Mouse (Mus musculus): Measurements from ENCODE around the gene Gm17324. TPM values are rescaled to one million over a fixed set of nuclear protein-coding genes. Genes with fewer than 3 reads are reported as not detected.

Gene Gm17324
- polyA plus RNA-seq, 1 experiment, result 0.08 TPM

GRCm38 (mm10) chr9:78439426-78439825 is 9.2 kb downstream of the Gm17324 start:
- H3K36me3 ChIP-seq (ENCODE audit: control insufficient read depth, insufficient read depth, low read length), result no peaks in the 10 kb centered on the region
- WGBS, result 78% methylated on average over 5 of the region's 5 CpGs
- TF ChIP-seq CTCF (conservative IDR thresholded peaks at IDR 0.05; ENCODE audit: insufficient read depth, insufficient read length, low read depth, low read length), result no peak
- TF ChIP-seq POLR2A (IDR thresholded peaks at IDR 0.05; ENCODE audit: low read depth, low read length), result no peak
- no peaks in the 10 kb centered on the region for H3K4me1 ChIP-seq (ENCODE audit: control insufficient read depth, insufficient read depth, low read length)
- H3K27ac ChIP-seq (ENCODE audit: insufficient read depth, low read depth, low read length), result no peak overlapping the region
- no peaks in the 10 kb centered on the region; the same call in 1 of the 2 replicates for H3K27me3 ChIP-seq (replicated peaks; ENCODE audit: control insufficient read depth, insufficient read depth, low read length)
- H3K4me3 ChIP-seq (ENCODE audit: insufficient read depth, low read depth, low read length), result no peak overlapping the region
- no peak for DNase-seq

DNA sequence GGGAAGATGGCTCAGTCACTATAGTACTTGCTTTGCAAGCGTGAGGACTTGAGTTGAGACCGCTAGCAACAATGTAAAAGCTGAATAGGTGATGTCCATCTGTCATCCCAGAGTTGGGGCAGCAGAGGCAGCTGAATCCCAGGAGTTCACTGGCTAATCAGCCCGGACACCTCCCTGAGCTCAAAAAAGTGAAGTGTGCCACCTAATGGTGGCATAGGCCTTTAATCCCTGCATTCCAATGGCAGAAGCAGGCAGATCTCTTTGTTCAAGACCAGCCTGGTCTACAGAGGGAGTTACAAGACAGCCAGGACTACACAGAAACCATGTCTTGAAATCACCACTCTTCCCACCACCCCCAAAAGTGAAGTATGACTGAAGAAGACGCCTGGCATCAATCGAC is 16.1 kb downstream of the Gm17324 start:
- no peaks in the 10 kb centered on the region for H3K27me3 ChIP-seq (replicated peaks; ENCODE audit: control insufficient read depth, insufficient read depth, low read length)
- H3K27ac ChIP-seq (ENCODE audit: insufficient read depth, low read depth, low read length), result no peak overlapping the region
- TF ChIP-seq CTCF (conservative IDR thresholded peaks at IDR 0.05; ENCODE audit: insufficient read depth, insufficient read length, low read depth, low read length), result peak; percentile 35
- TF ChIP-seq POLR2A (IDR thresholded peaks at IDR 0.05; ENCODE audit: low read depth, low read length), result no peak
- DNase-seq, result no peak
- H3K4me3 ChIP-seq (ENCODE audit: insufficient read depth, low read depth, low read length), result no peak overlapping the region
- H3K36me3 ChIP-seq (ENCODE audit: control insufficient read depth, insufficient read depth, low read length), result no peaks in the 10 kb centered on the region
- 86% methylated on average over 5 of the region's 5 CpGs for WGBS
- H3K4me1 ChIP-seq (ENCODE audit: control insufficient read depth, insufficient read depth, low read length), result no peaks in the 10 kb centered on the region

- Histone ChIP-seq H3K27me3 (replicated peaks; ENCODE audit: control insufficient read depth, insufficient read depth, low read length) (no peaks in the 10 kb centered on the region), H3K4me3 (ENCODE audit: insufficient read depth, low read depth, low read length) (no peak overlapping the region), H3K4me1 (ENCODE audit: control insufficient read depth, insufficient read depth, low read length) (no peaks in the 10 kb centered on the region), H3K27ac (ENCODE audit: insufficient read depth, low read depth, low read length) (no peak overlapping the region), H3K36me3 (ENCODE audit: control insufficient read depth, insufficient read depth, low read length) (no peaks in the 10 kb centered on the region)
- no peak for DNase-seq
- TF ChIP-seq POLR2A (IDR thresholded peaks at IDR 0.05; ENCODE audit: low read depth, low read length) (no peak), CTCF (conservative IDR thresholded peaks at IDR 0.05; ENCODE audit: insufficient read depth, insufficient read length, low read depth, low read length) (no peak)
- 76% methylated on average over 6 of the region's 6 CpGs for WGBS
These were observed 18.1 kb downstream of the Gm17324 start for GRCm38 (mm10) chr9:78430486-78430885.

- Histone ChIP-seq H3K27ac (ENCODE audit: insufficient read depth, low read depth, low read length) (no peak overlapping the region), H3K27me3 (replicated peaks; ENCODE audit: control insufficient read depth, insufficient read depth, low read length) (no peaks in the 10 kb centered on the region), H3K36me3 (ENCODE audit: control insufficient read depth, insufficient read depth, low read length) (no peaks in the 10 kb centered on the region), H3K4me1 (ENCODE audit: control insufficient read depth, insufficient read depth, low read length) (no peaks in the 10 kb centered on the region), H3K4me3 (ENCODE audit: insufficient read depth, low read depth, low read length) (no peak overlapping the region)
- TF ChIP-seq POLR2A (IDR thresholded peaks at IDR 0.05; ENCODE audit: low read depth, low read length) (no peak), CTCF (conservative IDR thresholded peaks at IDR 0.05; ENCODE audit: insufficient read depth, insufficient read length, low read depth, low read length) (no peak)
- WGBS, result 66% methylated on average over 2 of the region's 2 CpGs
- DNase-seq, result no peak
These were observed 19.0 kb downstream of the Gm17324 start for GRCm38 (mm10) chr9:78429551-78429950.

DNA sequence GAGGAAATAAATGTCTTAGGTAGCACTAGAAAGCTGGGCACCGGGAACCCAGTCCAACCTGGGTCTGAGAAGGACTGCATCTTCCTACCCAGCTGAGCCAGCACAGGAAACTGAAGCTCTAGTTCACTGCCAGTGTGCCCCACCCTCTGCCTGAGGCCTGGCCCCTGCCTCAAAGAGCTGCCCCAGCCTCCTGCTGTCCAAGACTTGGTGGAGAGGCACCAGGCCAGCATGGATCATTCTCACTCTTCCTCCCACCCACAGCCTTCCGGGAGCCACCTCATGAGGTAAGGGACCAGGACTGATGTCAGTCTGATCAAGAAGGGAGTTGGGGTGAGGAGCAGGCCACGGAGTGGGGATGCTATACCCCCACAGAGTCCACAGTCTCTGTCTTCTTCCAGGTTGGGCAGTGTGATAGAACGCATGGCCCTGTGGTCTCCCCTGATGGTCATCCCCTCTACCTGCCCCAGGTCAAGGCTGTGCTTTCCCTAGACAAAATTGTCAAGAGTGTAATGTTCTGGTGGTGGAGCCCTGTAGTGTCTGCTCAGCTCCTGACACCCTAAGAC is 19.6 kb downstream of the Gm17324 start:
- TF ChIP-seq CTCF (conservative IDR thresholded peaks at IDR 0.05; ENCODE audit: insufficient read depth, insufficient read length, low read depth, low read length) (no peak), POLR2A (IDR thresholded peaks at IDR 0.05; ENCODE audit: low read depth, low read length) (no peak)
- H3K4me1 ChIP-seq (ENCODE audit: control insufficient read depth, insufficient read depth, low read length), result no peaks in the 10 kb centered on the region

GRCm38 (mm10) chr9:78428185-78428584 is 20.4 kb downstream of the Gm17324 start:
- 70% methylated on average over 6 of the region's 6 CpGs for WGBS
- no peaks in the 10 kb centered on the region for H3K36me3 ChIP-seq (ENCODE audit: control insufficient read depth, insufficient read depth, low read length)
- no peak overlapping the region for H3K4me3 ChIP-seq (ENCODE audit: insufficient read depth, low read depth, low read length)
- TF ChIP-seq CTCF (conservative IDR thresholded peaks at IDR 0.05; ENCODE audit: insufficient read depth, insufficient read length, low read depth, low read length), result no peak
- no peak for TF ChIP-seq POLR2A (IDR thresholded peaks at IDR 0.05; ENCODE audit: low read depth, low read length)
- H3K27ac ChIP-seq (ENCODE audit: insufficient read depth, low read depth, low read length), result no peak overlapping the region
- H3K4me1 ChIP-seq (ENCODE audit: control insufficient read depth, insufficient read depth, low read length), result no peaks in the 10 kb centered on the region
- H3K27me3 ChIP-seq (replicated peaks; ENCODE audit: control insufficient read depth, insufficient read depth, low read length), result no peaks in the 10 kb centered on the region
- no peak for DNase-seq

More for the DNA sequence above, 19.6 kb downstream of the Gm17324 start:
- Histone ChIP-seq H3K36me3 (ENCODE audit: control insufficient read depth, insufficient read depth, low read length) (no peaks in the 10 kb centered on the region), H3K4me3 (ENCODE audit: insufficient read depth, low read depth, low read length) (no peak overlapping the region), H3K27me3 (replicated peaks; ENCODE audit: control insufficient read depth, insufficient read depth, low read length) (no peaks in the 10 kb centered on the region), H3K27ac (ENCODE audit: insufficient read depth, low read depth, low read length) (no peak overlapping the region)
- DNase-seq, result no peak
- 87% methylated on average over 4 of the region's 4 CpGs for WGBS

GRCm38 (mm10) chr9:78427362-78427781 is 21.2 kb downstream of the Gm17324 start:
- H3K27me3 ChIP-seq (replicated peaks; ENCODE audit: control insufficient read depth, insufficient read depth, low read length), result no peaks in the 10 kb centered on the region
- 23% methylated on average over 27 of the region's 27 CpGs for WGBS
- no peaks in the 10 kb centered on the region for H3K36me3 ChIP-seq (ENCODE audit: control insufficient read depth, insufficient read depth, low read length)
- DNase-seq, result no peak
- no peaks in the 10 kb centered on the region for H3K4me1 ChIP-seq (ENCODE audit: control insufficient read depth, insufficient read depth, low read length)
- TF ChIP-seq POLR2A (IDR thresholded peaks at IDR 0.05; ENCODE audit: low read depth, low read length), result no peak
- no peak for TF ChIP-seq CTCF (conservative IDR thresholded peaks at IDR 0.05; ENCODE audit: insufficient read depth, insufficient read length, low read depth, low read length)
- H3K27ac ChIP-seq (ENCODE audit: insufficient read depth, low read depth, low read length), result no peak overlapping the region
- peak overlapping the region; percentile 31 for H3K4me3 ChIP-seq (ENCODE audit: insufficient read depth, low read depth, low read length)

Measured in kidney, adult 2 months (tissue).